Mouse (Mus musculus) heart, postnatal 4 days (tissue): ENCODE data around the gene Pdhx. TPM values are rescaled to one million over a fixed set of nuclear protein-coding genes. Genes with fewer than 3 reads are reported as not detected.

Source experiments
- DNase-seq: peaks from one replicate; pipeline ENCODE4 v3.0.0; 2021
- total RNA-seq, 2 experiments: library from RNA; stranded (reverse); gene quantifications; 2 replicates each; pipeline ENCODE4 v1.2.3; 2021

Gene Pdhx
- total RNA-seq, 2 experiments from 2014 or later, result 105 to 120 TPM

DNA sequence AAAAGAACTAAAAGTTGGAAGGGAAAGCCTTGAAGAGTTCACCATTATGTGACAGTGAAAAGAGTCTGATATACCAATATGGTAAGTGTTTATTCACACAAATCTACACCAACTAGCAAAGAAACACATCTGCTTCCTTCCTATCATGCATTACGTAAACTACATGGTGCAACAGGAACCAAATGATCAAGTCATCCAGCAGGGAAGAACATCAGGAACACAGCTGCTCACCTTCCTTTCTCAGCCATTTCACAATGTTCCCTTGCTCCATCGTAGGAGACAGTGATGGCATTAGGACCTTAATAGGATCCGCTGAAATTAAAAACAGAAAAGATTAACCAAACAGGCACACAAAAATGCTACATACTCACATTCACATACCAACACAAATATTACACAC lies 15.0 kb downstream of the Pdhx start:
- DNase-seq, result no peak

GRCm38 (mm10) chr2:103055820-103056219 lies 17.5 kb downstream of the Pdhx start:
- no peak for DNase-seq

- no peak for DNase-seq
Measured at GRCm38 (mm10) chr2:103051937-103052893, 21.1 kb downstream of the Pdhx start.

DNA sequence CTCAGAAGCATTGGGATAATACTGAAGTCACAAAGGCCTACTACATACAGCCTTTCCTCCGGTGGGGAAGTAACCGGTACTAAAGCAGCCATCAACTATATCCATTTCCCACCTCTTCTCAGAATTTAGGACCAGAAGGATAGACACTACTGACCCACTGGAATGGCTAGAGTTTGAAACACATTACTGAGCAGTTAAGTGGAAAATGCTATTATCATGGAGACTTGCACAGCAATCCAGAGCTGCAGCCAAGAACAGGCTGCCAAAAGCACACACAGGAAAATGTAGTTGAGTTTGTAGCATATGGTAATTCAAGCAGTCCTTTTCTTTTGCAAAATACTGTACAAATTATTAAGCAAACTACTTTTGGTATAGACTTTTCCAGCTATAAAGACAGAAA lies 28.0 kb downstream of the Pdhx start:
- no peak for DNase-seq

DNA sequence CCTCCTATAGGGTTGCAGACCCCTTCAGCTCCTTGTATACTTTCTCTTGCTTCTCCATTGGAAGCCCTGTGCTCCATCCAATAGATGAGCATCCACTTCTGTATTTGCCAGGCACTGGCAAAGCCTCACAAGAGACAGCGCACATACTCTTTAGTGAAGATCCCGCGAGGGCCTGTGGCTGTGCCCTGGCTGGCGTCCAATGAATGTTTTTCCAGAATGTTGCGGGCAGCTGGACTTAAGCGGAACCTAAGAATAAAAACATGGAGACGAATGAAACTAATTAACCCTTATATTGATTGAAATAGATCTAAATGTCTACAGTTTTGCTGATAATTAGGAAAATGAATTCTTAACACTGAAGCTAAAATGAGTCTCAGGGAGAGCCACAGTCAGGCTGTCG lies 32.4 kb downstream of the Pdhx start:
- peak; percentile 21 for DNase-seq

GRCm38 (mm10) chr2:103037831-103038230 lies 35.5 kb downstream of the Pdhx start:
- DNase-seq, result no peak

GRCm38 (mm10) chr2:103022728-103023127 lies 50.6 kb downstream of the Pdhx start:
- no peak for DNase-seq

GRCm38 (mm10) chr2:103020191-103020987 lies 52.9 kb downstream of the Pdhx start:
- DNase-seq, result no peak

DNA sequence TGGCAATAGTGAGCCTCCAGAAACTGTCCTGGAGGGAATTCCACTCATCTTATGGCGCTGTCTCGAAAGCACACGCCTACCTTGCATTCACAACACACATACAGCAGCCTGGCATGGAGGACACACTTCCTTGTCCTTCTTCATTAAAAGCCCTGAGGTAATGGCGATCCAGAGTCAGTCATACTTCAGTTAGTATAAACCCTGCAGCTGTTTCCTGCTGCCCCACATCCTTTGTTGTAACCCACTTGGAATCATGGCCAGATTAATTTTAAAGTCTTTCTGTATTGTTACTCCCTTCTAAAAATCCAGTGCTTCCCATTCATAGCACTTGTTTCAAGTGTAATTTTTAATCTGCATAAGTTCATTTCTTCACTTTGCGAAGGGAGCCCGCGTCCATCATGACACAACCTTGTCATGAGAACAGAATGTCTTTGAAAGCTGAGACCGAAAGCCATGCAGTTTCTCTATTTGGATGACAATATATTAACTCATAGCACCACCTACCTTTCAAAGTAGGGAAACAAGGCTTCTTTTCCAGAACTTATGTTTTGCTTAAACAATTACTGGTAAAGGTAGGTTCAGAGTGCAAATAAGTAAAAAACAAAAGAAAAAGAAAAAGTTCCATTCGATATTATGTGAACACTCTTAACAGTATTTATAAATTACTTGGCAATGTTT lies 54.4 kb downstream of the Pdhx start:
- DNase-seq, result no peak

DNA sequence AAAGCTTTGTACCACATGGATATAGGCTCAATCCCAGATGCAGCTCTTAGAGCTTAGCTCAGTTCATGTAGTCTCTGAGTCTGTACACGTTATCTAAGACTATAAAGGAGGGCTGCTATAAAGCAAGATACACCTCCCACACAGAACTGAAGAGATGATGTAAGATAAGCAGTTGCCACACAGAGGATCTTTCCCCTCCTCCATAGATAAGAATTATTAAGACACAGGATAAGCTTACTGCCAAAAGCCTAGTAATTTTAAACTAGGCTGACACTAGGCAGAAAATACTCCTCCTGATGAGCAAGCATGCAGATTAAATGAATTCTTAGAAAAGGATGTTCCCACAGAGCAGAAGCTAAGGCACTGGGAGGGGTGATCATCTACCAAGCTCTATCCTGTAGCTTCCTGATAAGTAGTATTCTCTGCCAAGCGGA lies 55.9 kb downstream of the Pdhx start:
- DNase-seq, result no peak

GRCm38 (mm10) chr2:103016089-103016488 lies 57.2 kb downstream of the Pdhx start:
- no peak for DNase-seq

DNA sequence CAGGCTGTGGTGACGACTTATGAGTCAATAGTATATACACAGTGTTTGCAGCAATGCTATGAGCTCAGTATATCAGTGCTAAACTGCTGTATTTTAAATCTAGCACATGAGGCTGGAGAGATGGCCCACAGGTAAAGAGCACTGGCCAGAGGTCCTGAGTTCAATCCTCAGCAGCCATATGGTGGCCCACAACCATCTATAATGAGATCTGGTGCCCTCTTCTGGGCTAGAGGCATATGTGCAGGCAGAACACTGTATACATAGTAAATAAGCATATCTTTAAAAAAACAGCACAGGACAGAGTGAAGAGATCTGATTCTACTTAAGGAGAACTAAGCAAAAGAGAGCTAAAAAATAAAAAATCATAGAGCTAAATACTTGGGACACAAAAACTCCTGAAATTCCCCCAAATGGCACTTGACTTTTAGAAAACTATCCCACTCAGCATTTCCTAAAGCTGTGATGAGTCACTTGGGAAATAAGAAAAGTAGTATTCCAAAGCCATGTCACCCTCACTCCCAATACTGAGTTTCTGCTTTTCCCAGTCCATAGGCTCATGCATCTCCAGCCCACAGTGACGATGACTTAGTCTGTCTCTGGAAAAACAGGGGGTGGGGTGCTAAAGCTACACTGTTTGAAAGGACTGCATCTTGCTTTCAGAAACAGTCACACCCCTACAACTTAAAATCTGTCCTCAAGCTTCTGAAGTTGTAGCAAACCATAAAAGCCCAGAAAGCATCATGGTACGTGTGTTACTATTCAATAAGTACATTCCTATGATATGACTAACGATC lies 60.3 kb downstream of the Pdhx start:
- DNase-seq, result no peak

DNA sequence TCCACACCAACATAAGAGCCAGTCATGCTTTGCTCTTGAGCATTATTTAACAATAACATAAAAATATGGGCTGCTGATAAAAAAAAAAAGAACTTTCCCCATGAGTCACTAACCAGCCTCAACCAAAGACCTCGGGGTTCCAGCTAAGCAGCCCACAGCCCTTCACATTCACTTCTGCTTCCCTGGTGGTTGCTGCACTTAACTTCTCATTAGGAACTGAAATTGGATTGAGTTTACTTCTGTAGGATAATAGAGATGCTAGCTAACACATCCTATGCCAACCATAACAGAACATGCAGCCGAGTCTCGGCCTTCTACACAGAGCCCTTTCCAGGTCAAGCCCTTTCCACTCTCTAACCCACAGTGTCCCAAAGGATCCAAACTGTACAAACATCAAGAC lies 65.1 kb downstream of the Pdhx start:
- no peak for DNase-seq

DNA sequence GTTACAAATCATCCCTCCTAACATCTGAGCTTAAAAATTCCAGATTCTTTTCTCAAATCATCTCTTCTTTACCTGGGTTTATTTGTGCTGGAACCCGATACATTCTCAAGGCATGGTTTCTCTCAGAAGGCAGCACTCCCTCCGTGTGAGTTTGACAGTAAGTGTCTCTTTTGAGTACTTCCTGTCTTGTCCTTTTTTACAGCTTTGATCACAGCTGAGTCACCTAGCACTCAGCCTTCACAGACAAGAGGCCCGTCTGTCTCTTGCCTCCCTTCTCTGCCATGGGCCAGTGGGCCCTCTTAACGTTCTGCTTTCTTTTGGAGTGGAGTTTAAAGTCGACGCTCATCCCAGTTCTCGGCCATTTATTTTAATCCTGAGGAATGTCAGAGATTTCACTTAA lies 68.7 kb downstream of the Pdhx start:
- no peak for DNase-seq

- no peak for DNase-seq
Measured at GRCm38 (mm10) chr2:102999153-102999575, 74.1 kb downstream of the Pdhx start.

GRCm38 (mm10) chr2:102998356-102998755 lies 75.0 kb downstream of the Pdhx start:
- no peak for DNase-seq

- no peak for DNase-seq
Measured at GRCm38 (mm10) chr2:102997874-102998273, 75.4 kb downstream of the Pdhx start.

- DNase-seq, result no peak
Measured at GRCm38 (mm10) chr2:102993841-102994607, 79.3 kb downstream of the Pdhx start.

GRCm38 (mm10) chr2:102992405-102992804 lies 80.9 kb downstream of the Pdhx start:
- no peak for DNase-seq

DNA sequence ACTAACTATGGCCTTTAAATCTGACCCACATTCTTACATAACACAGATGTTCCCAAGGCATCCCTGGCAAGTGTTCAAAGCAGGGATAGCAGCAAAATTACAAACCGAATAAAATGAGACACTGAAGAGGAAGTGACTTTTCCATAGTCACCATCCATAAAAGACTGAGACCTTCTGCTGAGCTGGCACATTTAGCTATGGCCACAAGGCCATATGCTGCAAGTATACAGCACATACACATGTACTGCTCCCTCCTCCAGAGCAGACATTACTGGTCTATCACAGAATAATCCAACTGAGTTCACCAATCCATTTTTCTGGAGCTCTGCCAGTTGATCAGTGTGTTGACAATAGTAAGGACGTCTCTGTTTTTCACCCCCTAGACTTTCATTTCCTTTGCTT lies 83.0 kb downstream of the Pdhx start:
- no peak for DNase-seq

DNA sequence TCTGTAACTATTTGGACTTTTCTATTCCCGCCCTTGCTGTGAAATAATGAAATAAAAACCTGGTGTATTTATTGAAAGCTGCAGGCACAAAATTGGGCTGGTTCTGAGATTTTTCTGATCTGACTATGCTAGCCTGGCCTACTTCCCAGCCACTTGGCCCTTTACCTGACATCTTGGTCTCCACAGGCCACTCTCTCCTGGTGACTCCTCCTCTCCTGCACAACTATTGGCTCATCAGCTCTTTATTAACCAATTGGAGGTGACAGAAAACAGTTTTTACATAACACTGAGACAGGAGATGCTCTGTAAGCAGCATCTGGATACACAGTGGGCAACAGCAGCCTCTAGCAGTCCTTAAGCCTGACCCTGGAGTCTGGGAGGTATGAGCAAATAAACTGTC lies 83.9 kb downstream of the Pdhx start:
- DNase-seq, result no peak
